Mouse (Mus musculus): Measurements from ENCODE around the gene Gm7075. TPM values are rescaled to one million over a fixed set of nuclear protein-coding genes. Genes with fewer than 3 reads are reported as not detected.
A peak's percentile ranks its signal among the peaks of the same experiment; 100 is the strongest.
"Not testable (repeated sequence)": the region's sequence is repeated elsewhere in the genome, so short reads cannot be mapped to it uniquely, and the experiment has no call there.

The Gm7075 gene
- polyA plus RNA-seq, 1 experiment from 2014 or later: not detected

DNA sequence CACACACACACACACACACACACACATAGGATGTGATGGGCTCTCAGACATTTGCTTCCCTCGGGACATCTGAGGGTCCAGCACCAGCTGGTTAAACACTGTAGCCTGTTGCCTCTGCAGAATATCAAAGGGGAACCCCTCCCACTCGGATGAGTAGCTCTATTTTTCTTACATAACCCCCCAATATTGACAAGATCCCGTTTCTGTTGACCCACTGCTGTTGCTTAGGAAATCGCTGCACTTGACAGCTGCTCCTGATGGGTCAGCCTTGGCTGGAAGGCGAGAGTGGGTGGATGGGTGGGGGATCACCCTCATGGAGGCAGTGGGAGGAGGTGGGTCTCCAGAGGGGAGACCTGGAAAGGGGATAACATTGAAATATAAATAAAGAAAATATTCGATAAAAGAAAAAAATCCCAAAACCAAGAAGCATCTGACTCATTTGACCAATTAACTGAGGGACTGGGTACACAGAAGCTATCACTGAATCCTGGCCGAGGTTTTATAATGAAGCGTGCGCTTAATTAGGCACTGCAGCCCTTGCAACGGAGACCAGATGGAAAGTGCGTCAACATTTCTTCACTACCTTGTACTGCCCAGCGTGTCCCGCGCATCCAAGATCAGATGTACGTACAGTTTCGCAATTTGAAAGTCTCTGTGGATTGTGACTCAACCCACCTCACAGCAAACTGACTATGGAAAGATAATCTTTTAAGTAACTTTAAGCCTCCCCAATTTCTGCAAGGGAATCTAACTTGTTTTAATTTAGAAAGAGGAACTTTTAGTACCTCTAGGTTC, 11.2 kb downstream of the Gm7075 start:
- H3K27ac ChIP-seq (replicated peaks): no peak overlapping the region
- no peaks in the 10 kb centered on the region for H3K9me3 ChIP-seq
- WGBS: 75% methylated on average over 16 of the region's 16 CpGs
- H3K4me3 ChIP-seq: no peak overlapping the region
- H3K27me3 ChIP-seq (replicated peaks; ENCODE audit: low read depth, poor library complexity, severe bottlenecking): no peaks in the 10 kb centered on the region
- no peaks in the 10 kb centered on the region for H3K4me1 ChIP-seq
- no peaks in the 10 kb centered on the region for H3K36me3 ChIP-seq (replicated peaks)
- no peak for DNase-seq (ENCODE audit: low spot score)

- H3K36me3 ChIP-seq (replicated peaks): no peaks in the 10 kb centered on the region
- DNase-seq (ENCODE audit: low spot score): no peak
- H3K27ac ChIP-seq (replicated peaks): no peak overlapping the region
- no peaks in the 10 kb centered on the region for H3K4me1 ChIP-seq
- H3K4me3 ChIP-seq: no peak overlapping the region
- WGBS: 75% methylated on average over 2 of the region's 2 CpGs
- H3K9me3 ChIP-seq: no peaks in the 10 kb centered on the region
- H3K27me3 ChIP-seq (replicated peaks; ENCODE audit: low read depth, poor library complexity, severe bottlenecking): no peaks in the 10 kb centered on the region
These were observed 18.0 kb downstream of the Gm7075 start for GRCm38 (mm10) chr10:63403636-63404035.

- H3K9me3 ChIP-seq: no peaks in the 10 kb centered on the region
- H3K4me1 ChIP-seq: no peaks in the 10 kb centered on the region
- 87% methylated on average over 5 of the region's 5 CpGs for WGBS
- no peaks in the 10 kb centered on the region for H3K27me3 ChIP-seq (replicated peaks; ENCODE audit: low read depth, poor library complexity, severe bottlenecking)
- DNase-seq (ENCODE audit: low spot score): no peak
- no peak overlapping the region for H3K4me3 ChIP-seq
- no peaks in the 10 kb centered on the region for H3K36me3 ChIP-seq (replicated peaks)
- H3K27ac ChIP-seq (replicated peaks): no peak overlapping the region
These were observed 18.7 kb downstream of the Gm7075 start for GRCm38 (mm10) chr10:63402731-63403504.

DNA sequence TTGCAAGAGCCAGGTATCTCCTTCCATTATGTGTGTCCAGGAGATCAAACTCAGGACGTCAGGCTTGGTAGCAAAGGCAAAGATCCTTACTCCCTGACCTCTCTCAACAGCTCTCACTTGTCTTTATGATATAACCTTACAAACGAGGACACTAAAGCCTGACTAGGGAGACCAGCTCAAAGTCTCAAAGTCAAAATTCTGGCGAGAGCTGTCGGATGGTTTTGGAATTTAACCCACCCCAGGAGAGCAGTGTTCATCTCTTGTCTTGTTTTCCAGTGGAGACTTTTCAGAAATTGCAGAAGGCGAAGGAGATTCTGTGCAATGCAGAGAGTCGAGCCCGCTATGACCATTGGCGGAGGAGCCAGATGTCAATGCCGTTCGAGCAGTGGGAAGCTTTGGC, 24.6 kb downstream of the Gm7075 start:
- Histone ChIP-seq H3K27ac (replicated peaks) (no peak overlapping the region), H3K9me3 (no peaks in the 10 kb centered on the region), H3K4me3 (no peak overlapping the region), H3K27me3 (replicated peaks; ENCODE audit: low read depth, poor library complexity, severe bottlenecking) (no peaks in the 10 kb centered on the region), H3K4me1 (no peaks in the 10 kb centered on the region), H3K36me3 (replicated peaks) (no peaks in the 10 kb centered on the region)
- no peak for DNase-seq (ENCODE audit: low spot score)
- 88% methylated on average over 10 of the region's 10 CpGs for WGBS

GRCm38 (mm10) chr10:63388948-63389347, 32.6 kb downstream of the Gm7075 start:
- no peak for DNase-seq (ENCODE audit: low spot score)
- Histone ChIP-seq H3K9me3 (no peaks in the 10 kb centered on the region), H3K36me3 (replicated peaks) (no peaks in the 10 kb centered on the region), H3K27ac (replicated peaks) (no peak overlapping the region), H3K4me3 (no peak overlapping the region), H3K27me3 (replicated peaks; ENCODE audit: low read depth, poor library complexity, severe bottlenecking) (no peaks in the 10 kb centered on the region), H3K4me1 (no peaks in the 10 kb centered on the region)
- 70% methylated on average over 4 of the region's 4 CpGs for whole genome bisulfite sequencing

DNA sequence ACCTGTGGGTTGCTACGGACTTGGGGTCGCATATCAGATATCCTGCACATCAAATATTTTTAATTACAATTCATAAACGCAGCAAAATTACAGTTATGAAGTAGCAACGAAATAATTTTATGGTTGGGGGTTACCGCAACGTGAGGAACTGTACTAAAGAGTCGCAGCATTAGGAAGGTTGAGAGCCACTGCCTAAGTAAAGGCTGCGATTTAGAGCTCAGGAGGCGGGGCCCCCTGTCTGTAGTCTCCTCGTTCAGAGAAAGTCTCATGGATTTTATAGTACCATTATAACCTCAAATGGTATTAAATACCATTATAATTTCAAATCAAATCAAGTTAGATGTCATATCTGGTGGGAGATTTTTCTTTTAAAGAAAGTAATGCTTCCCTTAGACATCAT, 34.6 kb downstream of the Gm7075 start:
- no peaks in the 10 kb centered on the region for H3K36me3 ChIP-seq (replicated peaks)
- H3K9me3 ChIP-seq: no peaks in the 10 kb centered on the region
- H3K4me1 ChIP-seq: peaks cover under 1% of the 10 kb centered on the region; the same call in 1 of the 2 replicates
- no peak overlapping the region for H3K27ac ChIP-seq (replicated peaks)
- DNase-seq (ENCODE audit: low spot score): no peak
- 0 out of 2 replicates have a peak, but pooled peaks cover under 1% of the 10 kb centered on the region for H3K27me3 ChIP-seq (replicated peaks; ENCODE audit: low read depth, poor library complexity, severe bottlenecking)
- peak overlapping the region; percentile 71 for H3K4me3 ChIP-seq
- WGBS: 3% methylated on average over 10 of the region's 10 CpGs

GRCm38 (mm10) chr10:63386444-63386843, 35.1 kb downstream of the Gm7075 start:
- H3K27ac ChIP-seq (replicated peaks): peak overlapping the region; percentile 70
- no peaks in the 10 kb centered on the region for H3K9me3 ChIP-seq
- no peaks in the 10 kb centered on the region for H3K36me3 ChIP-seq (replicated peaks)
- DNase-seq (ENCODE audit: low spot score): peak; percentile 83
- WGBS: under 1% methylated on average over 19 of the region's 19 CpGs
- peaks cover 6% of the 10 kb centered on the region for H3K4me1 ChIP-seq
- H3K27me3 ChIP-seq (replicated peaks; ENCODE audit: low read depth, poor library complexity, severe bottlenecking): peaks cover 6% of the 10 kb centered on the region
- peak overlapping the region; percentile 71 for H3K4me3 ChIP-seq

DNA sequence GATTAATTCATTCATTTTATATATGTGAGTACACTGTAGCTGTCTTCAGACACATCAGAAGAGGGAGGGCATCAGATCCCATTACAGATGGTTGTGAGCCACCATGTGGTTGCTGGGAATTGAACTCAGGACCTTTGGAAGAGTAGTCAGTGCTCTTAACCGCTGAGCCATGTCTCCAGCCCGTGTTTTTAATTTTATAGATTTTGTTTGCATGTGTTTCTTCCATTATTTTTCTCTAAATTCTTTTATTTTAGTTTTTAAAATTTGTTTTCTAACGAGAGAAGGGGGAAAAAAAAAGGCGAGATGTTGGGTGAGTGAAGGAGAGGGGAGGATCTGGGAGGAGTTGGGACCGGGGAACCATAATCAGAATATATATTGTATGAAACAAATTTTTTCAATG, 35.7 kb downstream of the Gm7075 start:
- H3K9me3 ChIP-seq; DNase-seq (ENCODE audit: low spot score); H3K36me3 ChIP-seq (replicated peaks); H3K4me1 ChIP-seq: not testable (repeated sequence)
- Histone ChIP-seq H3K27ac (replicated peaks) (peak overlapping the region; percentile 70; the same call in 1 of the 2 replicates), H3K27me3 (replicated peaks; ENCODE audit: low read depth, poor library complexity, severe bottlenecking) (peaks cover 11% of the 10 kb centered on the region), H3K4me3 (peak overlapping the region; percentile 71)
- WGBS: 30% methylated on average over 5 of the region's 5 CpGs

GRCm38 (mm10) chr10:63382372-63383279, 39.0 kb downstream of the Gm7075 start, which contains the start of gene Dnajc12:
Gene Dnajc12, plus strand, starts transcription at chr10:63382443.
- Histone ChIP-seq H3K36me3 (replicated peaks) (no peaks in the 10 kb centered on the region), H3K4me3 (peak within 1 kb of the TSS; percentile 70), H3K27me3 (replicated peaks; ENCODE audit: low read depth, poor library complexity, severe bottlenecking) (peaks cover 25% of the 10 kb centered on the region), H3K27ac (replicated peaks) (peak within 1 kb of the TSS; percentile 72), H3K9me3 (no peaks in the 10 kb centered on the region), H3K4me1 (peaks cover 9% of the 10 kb centered on the region)
- peak; percentile 88 for DNase-seq (ENCODE audit: low spot score)
- WGBS: under 1% methylated on average over 28 of the region's 28 CpGs

GRCm38 (mm10) chr10:63381498-63382280, 39.9 kb downstream of the Gm7075 start, which contains the start of gene Sirt1:
Gene Sirt1, minus strand, starts transcription at chr10:63381704.
- H3K4me3 ChIP-seq: peak within 1 kb of the TSS; percentile 70
- 8% methylated on average over 24 of the region's 24 CpGs for WGBS
- H3K27ac ChIP-seq (replicated peaks): peak within 1 kb of the TSS; percentile 72
- H3K9me3 ChIP-seq: no peaks in the 10 kb centered on the region
- DNase-seq (ENCODE audit: low spot score): peak; percentile 29
- peaks cover 9% of the 10 kb centered on the region for H3K4me1 ChIP-seq
- H3K27me3 ChIP-seq (replicated peaks; ENCODE audit: low read depth, poor library complexity, severe bottlenecking): peaks cover 25% of the 10 kb centered on the region
- H3K36me3 ChIP-seq (replicated peaks): no peaks in the 10 kb centered on the region

DNA sequence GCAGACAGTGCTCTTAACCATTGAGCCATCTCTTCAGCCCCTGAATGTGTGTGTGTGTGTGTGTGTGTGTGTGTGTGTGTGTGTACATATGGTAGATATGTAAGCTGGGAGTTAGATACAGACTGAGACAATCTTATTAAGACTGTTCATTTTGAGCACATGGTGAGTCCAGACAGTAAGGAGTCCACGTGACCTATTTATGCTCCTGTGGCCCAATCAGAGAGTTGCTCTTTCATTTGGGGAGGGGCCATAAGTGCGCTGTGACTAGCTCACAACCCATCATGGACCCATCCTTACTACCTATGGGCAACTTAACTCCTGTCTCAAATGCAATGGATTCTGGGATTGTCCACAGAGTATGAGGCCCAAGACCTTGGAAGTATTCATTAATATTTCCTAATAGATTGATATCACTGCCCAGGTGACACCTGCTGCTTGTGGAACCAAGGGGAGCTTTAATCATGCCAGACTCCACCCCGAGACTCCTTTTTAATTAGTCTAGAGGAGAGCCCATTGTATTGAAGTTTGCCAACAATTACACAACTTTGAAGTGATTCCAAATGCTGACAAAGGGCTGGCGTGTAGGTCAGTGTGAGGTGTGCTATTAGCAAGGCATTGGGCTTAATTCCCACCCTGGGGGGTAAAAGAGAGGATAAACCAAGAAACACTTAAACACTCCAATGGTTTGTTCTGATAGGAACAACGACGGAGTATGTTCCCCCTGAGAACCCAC, 42.5 kb downstream of the Gm7075 start:
- H3K36me3 ChIP-seq (replicated peaks): no peaks in the 10 kb centered on the region
- H3K4me1 ChIP-seq: peaks cover 9% of the 10 kb centered on the region
- no peak overlapping the region for H3K4me3 ChIP-seq
- H3K27me3 ChIP-seq (replicated peaks; ENCODE audit: low read depth, poor library complexity, severe bottlenecking): peaks cover 25% of the 10 kb centered on the region
- no peak overlapping the region for H3K27ac ChIP-seq (replicated peaks)
- 76% methylated on average over 6 of the region's 6 CpGs for WGBS
- H3K9me3 ChIP-seq: no peaks in the 10 kb centered on the region
- DNase-seq (ENCODE audit: low spot score): no peak

Measured in embryonic facial prominence, embryonic 10.5 days (tissue).